Mouse (Mus musculus): ENCODE measurements around the gene Dapk3.
"Not testable (repeated sequence)": the region's sequence is repeated elsewhere in the genome, so short reads cannot be mapped to it uniquely, and the experiment has no call there.

The Dapk3 gene

GRCm38 (mm10) chr10:81179451-81180342, 3.1 kb upstream of the Dapk3 start:
- DNase-seq (ENCODE audit: low spot score): no peak

GRCm38 (mm10) chr10:81180946-81181345, 1.9 kb upstream of the Dapk3 start:
- no peak for DNase-seq (ENCODE audit: low spot score)

- DNase-seq (ENCODE audit: low spot score): not testable (repeated sequence)
These were observed 945 bp upstream of the Dapk3 start for GRCm38 (mm10) chr10:81181860-81182259.

- no peak for DNase-seq (ENCODE audit: low spot score)
These were observed 1.0 kb downstream of the Dapk3 start, which contains the start of gene 4930442H23Rik for GRCm38 (mm10) chr10:81183805-81184204. 4930442H23Rik (minus strand) TSS chr10:81183849.

GRCm38 (mm10) chr10:81184765-81185164, 2.0 kb downstream of the Dapk3 start:
- no peak for DNase-seq (ENCODE audit: low spot score)

GRCm38 (mm10) chr10:81187161-81187560, 4.4 kb downstream of the Dapk3 start:
- DNase-seq (ENCODE audit: low spot score): no peak

GRCm38 (mm10) chr10:81189821-81190220, 7.0 kb downstream of the Dapk3 start:
- DNase-seq (ENCODE audit: low spot score): no peak

GRCm38 (mm10) chr10:81190236-81190911, 7.6 kb downstream of the Dapk3 start:
- DNase-seq (ENCODE audit: low spot score): no peak

GRCm38 (mm10) chr10:81190912-81191321, 8.1 kb downstream of the Dapk3 start:
- DNase-seq (ENCODE audit: low spot score): no peak

GRCm38 (mm10) chr10:81191342-81191982, 8.7 kb downstream of the Dapk3 start:
- no peak for DNase-seq (ENCODE audit: low spot score)

GRCm38 (mm10) chr10:81192270-81192967, 9.6 kb downstream of the Dapk3 start:
- DNase-seq (ENCODE audit: low spot score): peak; percentile 73

GRCm38 (mm10) chr10:81192968-81193501, 10.2 kb downstream of the Dapk3 start:
- no peak for DNase-seq (ENCODE audit: low spot score)

GRCm38 (mm10) chr10:81193991-81194774, 11.4 kb downstream of the Dapk3 start:
- DNase-seq (ENCODE audit: low spot score): no peak

- DNase-seq (ENCODE audit: low spot score): no peak
These were observed 12.5 kb downstream of the Dapk3 start for GRCm38 (mm10) chr10:81195300-81195699.

GRCm38 (mm10) chr10:81196470-81197065, 13.8 kb downstream of the Dapk3 start:
- no peak for DNase-seq (ENCODE audit: low spot score)

GRCm38 (mm10) chr10:81197305-81197704, 14.5 kb downstream of the Dapk3 start:
- DNase-seq (ENCODE audit: low spot score): no peak

GRCm38 (mm10) chr10:81198230-81198629, 15.4 kb downstream of the Dapk3 start:
- no peak for DNase-seq (ENCODE audit: low spot score)

- no peak for DNase-seq (ENCODE audit: low spot score)
These were observed 16.2 kb downstream of the Dapk3 start for GRCm38 (mm10) chr10:81198990-81199389.

- DNase-seq (ENCODE audit: low spot score): no peak
These were observed 17.3 kb downstream of the Dapk3 start for GRCm38 (mm10) chr10:81200141-81200540.

- DNase-seq (ENCODE audit: low spot score): no peak
These were observed 17.9 kb downstream of the Dapk3 start for GRCm38 (mm10) chr10:81200605-81201287.
